8 mouse cellular contexts compared by ENCODE assay signal in genomic region chr6:100059803-100060202, GRCm38 (mm10).
DNase-seq lines count a peak whose midpoint lies in the region; ATAC-seq and TF ChIP-seq lines count a peak whose summit lies in the region.

No protein-coding gene starts in this region.

- no peak overlapping the region for H3K4me3 ChIP-seq in lung, postnatal 0 days (ENCODE audit: low read depth, low read length)
- H3K4me3 ChIP-seq in layer of hippocampus, adult 2 months = no peak overlapping the region

- no peak for ATAC-seq in lung, postnatal 0 days

- no peak for TF ChIP-seq CTCF in lung, postnatal 0 days (IDR thresholded peaks at IDR 0.05)
- no peak for TF ChIP-seq CTCF in layer of hippocampus, adult 2 months (conservative IDR thresholded peaks at IDR 0.05)

- no peaks in the 10 kb centered on the region for H3K27me3 ChIP-seq in lung, postnatal 0 days (replicated peaks; ENCODE audit: insufficient read depth, low read length)

- no peak overlapping the region for H3K27ac ChIP-seq in lung, postnatal 0 days (ENCODE audit: low read length)
- no peak overlapping the region for H3K27ac ChIP-seq in layer of hippocampus, adult 2 months

- DNase-seq in lung, adult 18-20 months = peak; percentile 54 to 55
- DNase-seq in lung, postnatal 0 days (ENCODE audit: low spot score) = no peak
- DNase-seq in cerebellum, postnatal 14 days = peak; percentile 69 to 78
- DNase-seq in heart, adult 8-10 months (ENCODE audit: low spot score) = peak; percentile 73
- DNase-seq in layer of hippocampus, adult 2 months (ENCODE audit: low spot score in 2 of 2) = peak; percentile 52 to 65
- DNase-seq in lung, postnatal 25 days (ENCODE audit: low spot score) = peak; percentile 41
- peak; percentile 5 to 84 for DNase-seq in urinary bladder, postnatal 36 days (ENCODE audit: low spot score in 2 of 2)
- no peak for DNase-seq in spleen, postnatal 14 days (ENCODE audit: low spot score in 2 of 2)

- H3K9ac ChIP-seq in lung, postnatal 0 days (replicated peaks; ENCODE audit: low read depth) = no peak overlapping the region

- no peaks in the 10 kb centered on the region for H3K9me3 ChIP-seq in lung, postnatal 0 days (ENCODE audit: low read length)

- WGBS in lung, postnatal 0 days = 46% methylated on average over 8 of the region's 8 CpGs

- H3K4me2 ChIP-seq in lung, postnatal 0 days (replicated peaks; ENCODE audit: low read depth, low read length) = no peak overlapping the region

- no peaks in the 10 kb centered on the region for H3K36me3 ChIP-seq in lung, postnatal 0 days (ENCODE audit: insufficient read depth, low read length)

- H3K4me1 ChIP-seq in lung, postnatal 0 days (ENCODE audit: insufficient read depth, low read depth, low read length) = no peaks in the 10 kb centered on the region

- no peak for TF ChIP-seq EP300 in lung, postnatal 0 days (IDR thresholded peaks at IDR 0.05)

Comparison
In these comparisons a context has a peak if more than half of its experiments do, and no peak if none do; other contexts are left out.
1. DNase-seq: peak in lung, adult 18-20 months (2 of 2), cerebellum, postnatal 14 days (2 of 2), heart, adult 8-10 months (single experiment), layer of hippocampus, adult 2 months (2 of 2), lung, postnatal 25 days (single experiment) and urinary bladder, postnatal 36 days (2 of 2); none in lung, postnatal 0 days (single experiment) and spleen, postnatal 14 days (0 of 2).